Mouse (Mus musculus): ENCODE data around the gene Krtap10-10.

The Krtap10-10 gene

DNA sequence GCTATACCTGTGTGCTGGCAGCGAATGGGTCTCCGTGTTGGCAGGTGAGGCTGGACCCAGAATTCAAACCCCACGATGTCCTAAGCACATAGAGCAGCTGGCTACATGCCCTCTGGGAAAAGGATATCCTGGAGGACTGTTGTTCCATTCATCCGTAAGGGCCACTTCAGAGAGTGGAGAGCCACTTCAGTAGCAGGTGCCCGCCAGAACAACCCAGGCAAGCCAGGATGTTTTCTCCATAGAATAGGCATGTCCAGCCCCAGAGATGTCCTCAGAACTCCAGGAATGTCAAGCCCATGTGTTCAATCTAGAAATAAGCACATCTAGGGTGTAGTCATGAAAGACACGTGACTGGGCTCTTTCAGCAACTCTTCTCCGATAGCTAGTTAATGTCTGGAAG lies 33.9 kb downstream of the Krtap10-10 start:
- no peak for DNase-seq

DNA sequence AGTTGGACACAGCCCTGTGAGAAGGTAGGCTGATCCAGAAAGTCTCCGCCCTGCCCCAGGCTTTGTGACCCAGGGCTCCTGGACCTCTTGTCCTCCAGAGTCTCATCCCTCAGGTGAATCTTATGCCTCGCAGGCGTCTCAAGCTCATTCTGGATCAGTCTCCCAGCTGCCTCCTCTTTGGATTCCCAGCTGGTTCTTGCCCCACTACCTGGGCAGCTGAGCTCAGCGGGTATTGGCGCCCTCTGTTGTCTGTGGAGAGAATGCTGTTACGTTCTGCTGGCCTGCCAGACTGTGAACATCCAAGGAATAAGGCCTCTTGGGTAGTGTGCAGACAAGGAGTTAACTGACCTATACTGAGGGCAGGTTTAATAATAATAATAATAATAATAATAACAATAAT lies 43.2 kb downstream of the Krtap10-10 start:
- no peak for DNase-seq

- DNase-seq = no peak
These were observed 44.6 kb downstream of the Krtap10-10 start for GRCm38 (mm10) chr10:77880305-77880704.

- no peak for DNase-seq
These were observed 46.8 kb downstream of the Krtap10-10 start for GRCm38 (mm10) chr10:77882553-77882952.

DNA sequence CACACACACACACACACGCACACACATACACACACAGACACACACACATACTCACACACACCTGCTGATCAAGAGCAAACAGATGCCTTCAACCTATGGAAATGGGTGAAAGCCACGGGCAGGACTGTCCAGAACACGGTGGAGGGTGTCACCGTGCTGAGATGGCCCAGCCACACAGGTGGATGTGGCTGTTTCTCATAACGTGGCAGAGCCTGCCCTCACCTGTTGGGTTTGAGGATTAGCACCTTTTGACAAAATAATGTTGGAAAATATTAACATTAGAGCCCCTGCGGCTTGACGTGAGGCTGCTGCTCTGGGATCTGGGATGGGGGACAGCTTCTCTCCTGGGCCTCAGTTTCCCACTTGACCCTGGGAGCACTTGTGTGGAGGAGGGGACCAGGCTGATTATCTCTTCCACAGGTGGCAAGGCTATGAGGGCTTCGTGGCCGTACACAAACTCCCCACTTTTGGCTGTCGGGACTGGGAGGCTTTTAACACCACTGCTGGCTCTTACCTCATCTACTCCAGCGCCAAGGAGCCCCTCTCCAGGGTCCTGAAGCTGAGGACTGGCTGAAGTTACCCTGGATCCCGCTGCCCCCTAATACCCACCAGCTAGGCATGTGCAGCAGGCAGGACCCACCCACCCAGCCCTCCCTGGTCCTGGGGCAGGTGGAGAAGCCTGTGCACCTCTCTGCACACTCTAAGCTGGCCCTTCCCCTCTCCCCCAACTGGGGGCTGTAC lies 50.4 kb downstream of the Krtap10-10 start:
- no peak for DNase-seq

Measured in kidney, adult 11 months (tissue).